Mouse (Mus musculus) 3T3-L1 (cell line): Measurements from ENCODE around the gene Mpp1.
"Not testable (repeated sequence)": the region's sequence is repeated elsewhere in the genome, so short reads cannot be mapped to it uniquely, and the experiment has no call there.

Source experiments
- DNase-seq: peaks from one replicate; pipeline ENCODE4 v3.0.0-alpha.2; 2015; ENCODE audit warnings: low read depth, low spot score

Gene Mpp1

DNA sequence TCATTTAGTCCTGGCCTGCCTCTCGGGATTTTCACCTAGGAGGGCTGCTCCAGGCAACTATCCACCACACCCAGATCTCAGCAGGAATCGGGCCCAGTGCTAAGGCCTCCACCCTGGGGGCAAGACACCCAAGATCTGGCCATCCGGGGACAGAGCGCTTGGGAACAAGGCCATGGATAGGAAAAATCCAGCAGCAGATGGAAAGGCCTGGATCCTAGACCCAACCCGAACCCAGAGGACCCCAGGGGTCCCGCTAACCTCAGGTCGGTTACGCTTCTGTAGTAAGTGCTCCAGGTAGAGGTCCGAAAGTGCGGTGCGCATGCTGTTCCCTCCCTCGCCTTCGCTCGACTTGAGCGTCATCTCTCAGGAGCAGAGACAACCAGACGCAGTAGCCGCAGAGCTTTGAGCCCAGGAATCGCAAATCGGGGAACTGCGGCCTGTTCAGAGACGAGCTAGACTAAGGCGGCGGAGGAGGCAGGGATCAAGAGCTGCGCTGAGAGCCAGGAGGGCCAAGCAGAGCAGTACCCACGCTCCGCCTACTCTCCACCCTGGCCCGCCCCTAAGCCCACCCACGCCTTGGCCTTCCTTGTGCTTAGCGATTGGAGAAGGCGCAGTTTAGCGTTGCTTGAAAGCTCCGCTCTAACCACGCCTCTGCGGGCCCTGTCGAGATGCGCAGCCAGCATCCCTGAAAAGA is at the start of gene Mpp1:
TSS of gene Mpp1 (minus strand) at position 550 of the 694 bp plus-strand sequence.
- peak; percentile 93 for DNase-seq

DNA sequence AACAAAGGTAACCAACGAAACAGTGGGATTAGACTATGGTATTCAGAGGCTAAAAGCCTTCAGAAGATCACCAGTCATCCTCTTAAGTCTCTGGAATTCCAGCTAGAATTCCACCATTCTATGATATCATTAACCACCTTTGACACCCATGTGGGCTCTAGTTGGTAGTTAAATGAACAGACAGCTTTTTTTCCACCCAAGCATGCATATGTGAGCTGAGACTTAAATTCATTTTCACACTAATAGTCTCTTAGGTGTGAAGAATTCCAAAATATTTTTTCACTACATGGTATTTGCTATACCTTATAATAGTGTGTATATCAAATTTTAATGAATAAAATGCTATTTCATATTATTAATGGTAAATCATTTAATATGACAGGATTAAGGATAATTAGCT is 32.9 kb upstream of the Mpp1 start, which contains the start of gene Smim9:
TSS of gene Smim9 (minus strand) at position 101 of the 400 bp plus-strand sequence.
- no peak for DNase-seq

DNA sequence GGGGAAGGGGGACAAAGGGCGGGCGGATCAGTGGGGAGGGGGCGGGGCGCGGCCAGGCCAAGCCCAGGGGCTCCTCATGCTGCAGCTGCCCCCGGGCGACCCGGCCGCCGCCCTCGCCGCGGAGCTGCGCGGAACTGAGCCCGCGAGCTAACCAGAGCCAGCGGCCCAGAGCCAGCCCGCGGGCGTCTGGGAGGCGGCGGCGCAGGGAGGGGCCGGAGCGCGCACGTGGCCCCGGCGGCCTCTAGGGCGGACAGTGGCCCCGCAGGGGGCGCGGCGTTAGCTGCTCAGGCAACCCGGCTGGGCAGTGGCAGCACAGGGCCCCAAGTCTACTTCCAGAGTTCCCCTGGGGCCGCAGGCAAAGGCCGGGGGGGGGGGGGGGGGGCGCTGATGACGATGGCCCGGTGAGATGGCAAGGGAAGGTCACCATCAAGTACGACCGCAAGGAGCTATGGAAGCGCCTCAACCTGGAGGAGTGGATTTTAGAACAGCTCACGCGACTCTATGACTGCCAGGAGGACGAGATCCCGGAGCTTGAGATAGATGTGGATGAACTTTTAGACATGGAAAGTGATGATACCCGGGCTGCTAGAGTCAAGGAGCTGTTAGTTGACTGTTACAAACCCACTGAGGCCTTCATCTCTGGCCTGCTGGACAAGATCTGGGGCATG is 24.9 kb upstream of the Mpp1 start:
- DNase-seq = no peak

DNA sequence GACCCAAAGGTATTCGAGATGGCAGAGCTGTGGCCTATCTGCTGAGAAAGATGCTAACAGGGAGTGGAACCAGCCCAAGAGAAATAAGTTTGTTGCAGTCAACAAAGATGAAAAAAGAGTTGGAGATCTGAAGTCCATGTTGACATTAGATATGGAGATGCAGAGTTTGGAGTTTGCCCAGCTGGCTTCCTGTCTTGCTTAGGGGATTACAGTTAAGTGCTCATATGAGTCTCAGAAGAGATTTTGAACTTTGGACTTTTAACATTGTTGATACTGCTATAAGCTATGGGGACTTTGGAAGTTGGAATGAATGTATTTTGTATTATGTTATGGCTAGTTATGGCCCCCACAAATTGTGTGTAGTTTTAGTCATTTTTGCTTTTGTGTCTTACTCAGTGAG is 21.4 kb upstream of the Mpp1 start:
- DNase-seq = no peak

DNA sequence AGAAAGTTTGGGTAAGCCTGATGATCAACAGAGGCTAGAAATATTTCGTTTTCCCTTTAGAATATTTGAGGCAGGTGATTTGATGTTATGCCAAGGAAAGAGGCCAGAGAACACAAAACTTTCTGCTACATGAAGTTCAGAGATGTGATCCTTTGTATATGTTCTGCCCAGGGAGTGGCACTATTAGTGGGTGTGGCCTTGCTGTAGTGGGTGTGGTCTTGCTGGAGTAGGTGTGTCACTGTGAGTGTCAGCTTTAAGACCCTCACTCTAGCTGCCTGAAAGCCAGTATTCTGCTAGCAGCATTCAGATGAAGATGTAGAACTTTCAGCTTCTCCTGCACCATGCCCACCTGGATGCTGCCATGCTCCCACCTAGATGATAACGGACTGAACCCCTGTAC is 19.5 kb upstream of the Mpp1 start:
- no peak for DNase-seq

DNA sequence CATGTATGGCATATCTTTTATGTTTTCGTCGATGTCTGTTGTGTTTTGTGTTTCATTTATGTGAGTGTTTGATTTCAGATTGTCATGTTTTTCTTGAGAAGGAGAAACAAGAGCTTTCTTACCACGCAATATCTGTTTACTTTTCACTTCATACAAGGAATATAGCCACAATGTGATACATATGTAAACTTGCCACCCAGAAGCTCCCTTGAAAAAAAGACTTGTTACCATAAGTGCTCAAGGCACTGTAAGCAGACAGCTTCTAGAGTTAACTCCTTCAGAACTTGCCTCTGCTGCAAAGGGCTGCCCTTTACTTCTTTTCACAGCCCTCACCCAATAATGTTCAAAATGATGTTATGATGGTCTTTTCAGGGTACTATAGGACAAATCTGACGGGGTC is 17.6 kb upstream of the Mpp1 start:
- DNase-seq = no peak

DNA sequence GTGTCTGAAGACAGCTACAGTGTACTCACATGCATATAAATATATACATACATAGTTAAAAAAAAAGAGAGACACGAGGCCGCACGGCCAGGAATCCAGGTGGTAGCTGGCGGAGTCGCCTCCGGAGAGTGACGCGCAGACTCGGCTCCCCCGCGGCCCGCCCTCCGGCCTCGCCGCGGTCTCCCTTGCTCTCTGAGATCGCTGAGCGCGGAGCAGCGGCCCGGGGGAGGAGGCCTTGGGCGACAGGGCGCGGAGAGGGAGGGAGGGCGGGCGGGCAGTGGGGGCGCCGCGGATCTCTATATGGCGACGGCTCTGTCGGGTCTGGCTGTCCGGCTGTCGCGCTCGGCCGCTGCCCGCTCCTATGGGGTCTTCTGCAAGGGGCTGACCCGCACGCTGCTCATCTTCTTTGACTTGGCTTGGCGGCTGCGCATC is 12.3 kb upstream of the Mpp1 start:
- DNase-seq = not testable (repeated sequence)

DNA sequence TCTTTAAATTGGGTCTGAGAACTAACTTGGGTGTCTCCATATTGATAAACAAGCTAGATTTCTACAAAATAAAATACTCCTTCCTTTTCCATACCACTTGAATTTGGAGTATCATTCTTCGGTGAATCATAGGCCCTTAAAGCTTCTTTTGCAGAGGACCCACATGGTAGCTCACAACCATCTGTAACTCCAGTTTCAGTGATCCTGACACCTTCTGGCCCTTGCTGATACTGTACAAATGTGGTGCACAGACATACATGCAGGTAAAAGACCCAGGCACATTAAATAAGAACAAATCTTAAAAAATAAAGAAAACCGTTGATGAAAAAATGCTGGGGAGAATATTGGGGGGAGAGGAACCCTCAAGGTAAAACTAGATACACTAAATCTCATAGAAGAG is 7.4 kb upstream of the Mpp1 start:
- DNase-seq = peak; percentile 11

DNA sequence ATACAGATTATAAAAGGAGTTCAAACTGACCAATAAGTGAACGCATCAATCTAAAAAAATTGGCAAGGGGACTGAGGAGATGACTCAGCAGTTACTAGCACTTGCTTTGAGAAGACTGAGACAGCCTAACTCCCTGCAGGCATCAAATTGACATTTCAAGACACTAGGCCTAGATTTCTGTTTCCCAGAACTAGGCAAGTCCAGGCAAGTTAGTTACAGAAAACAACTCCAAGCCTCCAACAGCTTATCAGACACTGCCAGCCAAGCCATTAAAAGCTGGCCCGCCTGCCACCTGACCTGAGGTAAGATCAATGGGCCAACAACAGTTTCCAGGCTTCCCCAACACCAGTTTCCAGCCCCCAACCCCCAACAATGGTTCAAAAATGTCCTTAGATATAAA is 6.9 kb upstream of the Mpp1 start:
- DNase-seq = peak; percentile 81

DNA sequence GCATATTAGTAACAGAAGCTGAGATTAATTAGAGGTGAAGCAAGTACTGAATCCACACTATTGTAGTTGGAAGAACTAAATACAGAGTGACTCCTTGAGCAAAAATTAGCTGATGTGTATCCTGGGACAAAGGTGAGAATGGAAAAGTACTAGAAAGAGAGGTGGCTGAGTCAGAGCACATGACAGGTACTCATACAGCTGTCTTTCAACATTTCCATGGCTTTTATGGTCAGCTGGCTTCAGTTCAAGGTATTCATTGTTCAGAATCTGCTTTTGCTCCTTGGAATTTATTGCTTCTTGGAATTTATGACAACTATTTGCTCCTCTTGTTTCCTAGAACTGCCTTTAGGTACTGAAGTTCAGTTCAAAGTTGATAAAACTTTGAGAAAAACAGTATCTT is 6.1 kb upstream of the Mpp1 start:
- peak; percentile 66 for DNase-seq

DNA sequence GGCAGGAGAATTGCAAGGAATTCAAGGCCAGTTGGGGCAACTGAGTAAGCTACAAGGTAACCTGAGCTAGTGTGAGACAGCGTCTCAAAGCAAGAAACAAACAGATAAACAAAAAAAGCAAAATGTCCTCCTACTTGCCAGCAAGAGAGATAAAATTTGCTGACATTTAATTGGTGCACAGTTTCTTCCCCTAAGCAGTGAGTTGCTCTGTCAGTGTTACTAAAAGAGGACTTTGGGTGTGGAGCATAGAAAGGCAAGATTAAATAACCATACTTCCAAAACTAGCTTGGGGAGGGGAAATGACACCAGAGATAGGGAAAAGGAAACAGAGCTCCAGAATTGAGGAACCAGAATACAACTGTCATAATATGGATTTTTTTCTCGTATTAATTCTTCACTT is 1.3 kb downstream of the Mpp1 start:
- no peak for DNase-seq

DNA sequence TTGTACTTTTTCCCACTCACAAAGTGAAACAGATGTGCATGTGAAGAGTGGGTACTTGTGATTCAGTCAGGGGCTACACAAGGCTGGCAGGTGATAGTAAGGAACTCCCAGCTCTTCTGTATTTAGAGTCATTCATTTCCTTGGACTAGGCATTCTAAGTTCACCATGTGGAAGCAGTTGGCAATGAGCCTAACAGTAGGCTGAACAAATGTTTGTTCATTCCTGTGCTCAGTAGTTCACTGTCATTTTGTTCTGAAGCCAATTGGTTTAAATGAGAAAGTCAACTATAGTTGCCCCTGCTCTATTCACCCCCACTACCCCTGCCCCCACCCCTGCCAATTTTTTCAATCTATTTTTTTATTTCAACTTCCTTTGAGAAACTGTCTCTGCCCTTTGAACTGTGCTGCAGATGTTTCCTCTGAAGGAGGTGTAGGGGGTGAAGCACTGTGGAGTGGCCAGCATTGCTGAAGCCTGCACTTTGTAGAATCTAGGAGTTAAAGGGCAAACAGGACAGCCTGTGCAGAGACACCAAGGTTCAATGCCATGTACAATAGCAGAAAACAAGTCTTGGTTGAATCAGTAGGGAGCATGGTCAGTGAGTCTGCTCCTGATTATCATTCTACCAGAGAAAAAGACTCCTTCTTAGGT is 2.4 kb downstream of the Mpp1 start:
- DNase-seq = peak; percentile 34

DNA sequence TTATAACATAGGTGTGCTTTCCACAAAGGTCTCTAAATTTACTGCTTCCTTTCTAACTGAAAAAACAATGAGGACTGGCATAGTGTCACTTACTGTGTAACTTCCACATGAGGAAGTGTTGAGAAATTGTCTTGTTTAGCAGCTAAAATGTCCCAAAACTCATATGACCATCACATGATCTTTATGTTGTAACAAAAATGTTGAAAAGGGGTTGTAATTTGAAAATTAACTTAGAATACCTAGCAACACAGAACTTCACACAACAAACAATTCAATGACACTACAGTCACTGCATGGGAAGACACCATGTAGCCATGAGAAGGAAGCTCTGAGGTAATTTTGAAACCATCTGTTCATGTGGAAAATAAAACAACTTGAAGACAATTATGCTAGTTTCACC is 3.9 kb downstream of the Mpp1 start:
- DNase-seq = no peak

DNA sequence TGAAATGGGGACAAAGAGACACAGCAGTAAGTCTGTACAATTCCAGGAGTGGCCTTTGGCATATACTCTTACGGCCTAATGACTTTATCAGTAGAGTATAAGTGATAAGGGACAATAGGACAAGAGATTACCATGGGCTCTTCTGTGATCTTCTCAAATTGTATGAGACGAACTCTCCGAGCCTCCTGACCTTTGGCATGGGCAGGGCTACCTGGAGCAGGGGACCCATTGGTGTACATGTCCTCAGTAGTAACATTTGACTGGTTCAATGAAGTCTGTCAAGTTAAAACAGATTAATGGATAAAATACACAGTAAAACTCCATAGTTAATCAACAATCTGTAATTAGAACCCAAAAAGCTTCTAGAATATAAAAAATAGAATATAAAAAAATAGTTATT is 5.2 kb downstream of the Mpp1 start:
- no peak for DNase-seq

DNA sequence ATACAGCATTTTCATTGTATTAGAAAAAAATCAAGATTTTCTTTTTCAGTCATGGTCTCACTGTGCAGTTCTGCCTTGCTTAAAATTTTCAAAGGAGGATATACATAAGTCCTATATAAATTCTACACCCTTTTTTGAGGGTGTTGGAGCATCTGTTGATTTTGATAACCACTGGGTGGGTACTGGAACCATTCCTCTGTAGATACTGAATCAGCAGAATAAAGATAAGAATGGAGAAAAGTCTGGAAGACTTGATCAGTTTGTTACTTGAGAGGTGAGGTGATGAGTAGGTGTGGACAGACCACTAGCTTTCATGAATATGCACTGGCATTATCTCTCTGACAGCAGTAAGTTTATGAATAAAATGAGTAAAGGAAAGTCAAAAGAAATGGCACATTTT is 15.3 kb downstream of the Mpp1 start:
- DNase-seq = no peak

DNA sequence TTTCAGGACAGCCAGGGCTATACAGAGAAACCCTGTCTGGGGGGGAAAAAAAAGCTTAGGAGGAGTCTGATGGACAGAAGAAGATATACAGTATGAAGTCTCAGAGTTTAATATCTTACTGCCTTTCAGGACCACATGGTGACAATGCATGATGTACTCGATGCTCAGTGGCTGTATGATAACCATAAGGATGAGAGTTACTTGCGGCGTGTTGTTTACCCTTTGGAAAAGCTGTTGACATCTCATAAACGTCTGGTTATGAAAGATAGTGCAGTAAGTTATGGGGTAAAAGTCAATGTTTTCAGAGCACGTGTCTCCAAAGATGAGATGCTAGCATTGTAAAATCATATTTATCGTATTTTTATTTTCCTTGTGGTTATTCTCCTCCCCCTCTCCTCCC is 28.5 kb downstream of the Mpp1 start:
- DNase-seq = no peak

DNA sequence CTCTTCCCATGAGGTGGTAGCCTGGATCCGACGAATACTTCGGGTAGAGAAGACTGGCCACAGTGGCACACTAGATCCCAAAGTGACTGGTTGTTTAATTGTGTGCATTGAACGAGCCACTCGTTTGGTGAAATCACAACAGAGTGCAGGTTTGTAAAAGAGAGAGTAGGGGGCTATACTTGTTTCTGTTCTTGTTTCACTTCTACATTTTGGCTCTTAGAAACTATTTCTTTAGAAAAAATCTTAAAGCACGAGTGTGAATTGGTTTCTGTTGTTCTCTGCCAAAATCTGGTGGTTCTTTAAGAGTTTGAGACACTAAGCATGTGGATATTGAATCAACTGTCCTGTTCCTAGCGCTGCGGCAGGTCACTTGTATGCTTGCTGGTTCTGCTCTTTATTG is 32.0 kb downstream of the Mpp1 start:
- no peak for DNase-seq

DNA sequence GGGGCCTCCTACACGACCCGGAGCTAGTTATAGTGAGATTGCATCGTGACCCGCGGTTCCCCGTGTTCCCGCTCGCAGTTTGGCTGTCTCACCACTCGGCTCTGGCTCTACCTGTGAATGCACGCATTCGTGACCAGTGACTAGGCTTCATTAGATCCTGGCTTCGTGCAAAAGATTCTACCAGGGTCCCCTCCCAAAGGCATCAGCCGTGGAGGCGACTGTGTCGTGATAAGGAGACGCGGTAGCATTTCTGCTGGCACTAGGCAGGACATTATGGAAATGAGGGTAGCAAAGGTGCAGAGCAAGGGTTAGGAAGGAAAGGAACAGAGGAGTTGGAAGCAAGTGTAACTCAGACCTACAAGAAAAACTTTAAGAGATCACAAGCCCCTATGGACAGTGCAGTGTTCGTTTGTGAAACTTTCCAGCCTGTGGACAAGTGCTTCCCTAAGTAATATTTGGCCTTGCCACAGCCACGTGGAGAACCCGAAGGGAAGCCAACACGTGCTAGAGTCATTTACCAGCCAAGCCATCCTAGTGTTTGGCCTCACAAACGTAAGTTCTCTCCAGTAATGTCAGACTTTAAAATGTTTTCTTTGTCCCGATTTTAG is 34.5 kb downstream of the Mpp1 start:
- peak; percentile 42 for DNase-seq

DNA sequence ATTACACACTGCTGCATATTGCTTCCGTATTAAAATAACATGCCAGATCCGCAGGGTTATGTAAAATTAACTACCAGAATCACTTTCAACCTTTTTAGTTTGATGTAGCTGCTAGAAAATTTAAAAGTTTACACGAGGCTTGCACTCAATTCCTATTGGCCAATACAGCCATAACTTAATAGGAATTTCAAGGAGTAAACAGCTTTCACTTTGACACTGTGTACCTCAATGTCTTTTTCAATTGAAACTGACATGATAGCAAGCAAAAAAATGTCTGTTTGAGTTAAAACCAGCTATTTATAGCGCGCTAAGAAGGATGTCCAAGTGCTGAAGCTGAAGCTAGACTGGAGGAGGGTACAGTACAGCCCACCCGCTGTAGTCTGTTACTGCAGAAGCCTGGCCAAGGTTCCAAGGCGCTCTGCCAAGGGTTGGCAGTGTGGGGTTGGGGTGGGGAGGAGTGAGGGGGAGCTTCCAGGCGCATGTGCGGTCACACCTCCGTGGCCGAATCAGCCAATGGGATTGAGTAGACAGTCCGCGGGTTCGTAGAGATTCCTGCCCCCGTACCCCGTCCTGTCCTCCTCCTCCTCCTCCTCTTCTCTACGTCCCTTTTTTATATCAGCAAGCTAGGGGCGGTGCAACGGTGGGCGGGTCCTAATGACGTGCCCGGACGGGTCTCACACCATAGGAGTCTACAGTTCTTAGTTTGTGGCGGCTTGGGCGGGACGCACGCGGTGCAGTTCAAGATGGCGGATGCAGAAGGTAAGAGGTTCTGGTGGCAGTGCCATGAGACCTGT is 35.2 kb downstream of the Mpp1 start, which contains the start of gene Dkc1:
TSS of gene Dkc1 (plus strand) at position 486 of the 794 bp plus-strand sequence.
- peak; percentile 96 for DNase-seq

DNA sequence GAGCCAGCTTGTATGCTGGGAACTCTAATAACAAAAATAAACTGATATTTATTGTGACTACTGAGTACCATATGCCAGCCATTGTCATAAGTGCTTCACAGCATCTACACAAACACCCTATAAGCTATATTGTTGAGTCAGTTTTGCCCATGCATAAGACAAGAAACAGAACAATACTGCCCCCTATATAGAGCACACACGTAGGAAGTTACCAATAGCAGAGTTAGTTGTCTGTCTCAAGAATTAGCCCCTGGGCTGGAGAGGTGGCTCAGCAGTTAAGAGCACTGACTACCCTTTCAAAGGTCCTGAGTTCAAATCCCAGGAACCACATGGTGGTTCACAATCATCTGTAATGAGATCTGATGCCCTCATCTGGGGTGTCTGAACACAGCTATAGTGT is 45.2 kb downstream of the Mpp1 start:
- peak; percentile 59 for DNase-seq

DNA sequence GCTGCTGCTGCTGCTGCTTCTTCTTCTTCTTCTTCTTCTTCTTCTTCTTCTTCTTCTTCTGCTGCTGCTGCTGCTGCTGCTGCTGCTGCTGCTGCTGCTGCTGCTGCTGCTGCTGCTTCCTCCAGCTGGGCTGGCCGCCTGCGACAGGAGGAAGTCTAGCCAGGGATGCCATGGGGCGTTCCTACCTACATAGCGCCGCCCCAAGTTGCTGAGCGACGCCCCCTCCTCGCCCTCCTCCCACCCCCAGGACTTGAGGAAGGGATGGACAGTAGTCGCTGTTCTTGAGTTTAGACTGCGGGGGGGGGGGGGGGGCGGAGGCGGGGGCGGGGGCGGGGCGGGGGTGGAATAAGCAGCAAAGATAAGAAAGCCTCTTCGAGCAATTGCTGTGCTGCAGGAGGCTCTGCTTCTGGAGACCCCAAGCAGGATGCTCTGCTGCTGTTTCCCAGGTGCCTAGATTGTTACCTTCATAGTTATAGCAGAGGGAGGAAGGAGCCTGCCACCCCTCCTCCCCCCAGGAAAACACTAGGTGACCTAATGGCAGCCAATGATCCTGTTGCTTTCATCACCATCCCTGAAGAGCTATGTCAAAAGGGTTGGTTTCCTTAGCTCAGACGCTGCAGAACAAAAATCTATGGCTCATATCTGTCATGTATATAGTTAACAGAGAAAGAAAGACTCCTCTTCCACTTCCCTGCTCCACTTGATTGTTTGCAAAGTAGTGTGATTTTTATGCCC is 45.9 kb downstream of the Mpp1 start, which contains the start of gene Gab3:
TSS of gene Gab3 (minus strand) at position 685 of the 735 bp plus-strand sequence.
- peak; percentile 66 for DNase-seq
